Mouse (Mus musculus): ENCODE data around the gene Prdx6b. TPM values are rescaled to one million over a fixed set of nuclear protein-coding genes. Genes with fewer than 3 reads are reported as not detected.

Prdx6b gene
- polyA plus RNA-seq, 1 experiment from 2014 or later = not detected

- Histone ChIP-seq H3K27me3 (ENCODE audit: control insufficient read depth, insufficient read depth, low read length) (no peaks in the 10 kb centered on the region), H3K4me2 (ENCODE audit: low read depth, low read length) (no peak overlapping the region), H3K36me3 (ENCODE audit: control insufficient read depth, insufficient read depth, low read length) (no peaks in the 10 kb centered on the region), H3K4me1 (ENCODE audit: control insufficient read depth, insufficient read depth, low read length) (no peaks in the 10 kb centered on the region), H3K27ac (ENCODE audit: low read depth, low read length) (no peak overlapping the region), H3K9ac (replicated peaks; ENCODE audit: low read depth, low read length) (no peak overlapping the region), H3K9me3 (ENCODE audit: control insufficient read depth, low read length) (no peaks in the 10 kb centered on the region), H3K4me3 (ENCODE audit: low read depth, low read length) (no peak overlapping the region)
- ATAC-seq (ENCODE audit: low read depth) = no peak
- 54% methylated on average over 2 of the region's 2 CpGs for WGBS
These were observed 17.1 kb upstream of the Prdx6b start for GRCm38 (mm10) chr2:80275136-80275535.

GRCm38 (mm10) chr2:80282214-80282613 is 10.1 kb upstream of the Prdx6b start:
- H3K36me3 ChIP-seq (ENCODE audit: control insufficient read depth, insufficient read depth, low read length) = no peaks in the 10 kb centered on the region
- H3K27ac ChIP-seq (ENCODE audit: low read depth, low read length) = no peak overlapping the region
- no peaks in the 10 kb centered on the region for H3K9me3 ChIP-seq (ENCODE audit: control insufficient read depth, low read length)
- ATAC-seq (ENCODE audit: low read depth) = no peak
- H3K4me1 ChIP-seq (ENCODE audit: control insufficient read depth, insufficient read depth, low read length) = no peaks in the 10 kb centered on the region
- H3K27me3 ChIP-seq (ENCODE audit: control insufficient read depth, insufficient read depth, low read length) = no peaks in the 10 kb centered on the region
- 89% methylated on average over 2 of the region's 2 CpGs for WGBS
- no peak overlapping the region for H3K4me3 ChIP-seq (ENCODE audit: low read depth, low read length)
- no peak overlapping the region for H3K9ac ChIP-seq (replicated peaks; ENCODE audit: low read depth, low read length)
- no peak overlapping the region for H3K4me2 ChIP-seq (ENCODE audit: low read depth, low read length)

GRCm38 (mm10) chr2:80286397-80286796 is 5.9 kb upstream of the Prdx6b start:
- no peaks in the 10 kb centered on the region for H3K4me1 ChIP-seq (ENCODE audit: control insufficient read depth, insufficient read depth, low read length)
- no peaks in the 10 kb centered on the region for H3K9me3 ChIP-seq (ENCODE audit: control insufficient read depth, low read length)
- H3K4me2 ChIP-seq (ENCODE audit: low read depth, low read length) = no peak overlapping the region
- no peak overlapping the region for H3K4me3 ChIP-seq (ENCODE audit: low read depth, low read length)
- ATAC-seq (ENCODE audit: low read depth) = no peak
- H3K9ac ChIP-seq (replicated peaks; ENCODE audit: low read depth, low read length) = no peak overlapping the region
- H3K36me3 ChIP-seq (ENCODE audit: control insufficient read depth, insufficient read depth, low read length) = no peaks in the 10 kb centered on the region
- H3K27me3 ChIP-seq (ENCODE audit: control insufficient read depth, insufficient read depth, low read length) = no peaks in the 10 kb centered on the region
- 72% methylated on average over 4 of the region's 4 CpGs for WGBS
- H3K27ac ChIP-seq (ENCODE audit: low read depth, low read length) = no peak overlapping the region

GRCm38 (mm10) chr2:80298334-80298733 is 6.1 kb downstream of the Prdx6b start:
- Histone ChIP-seq H3K4me3 (ENCODE audit: low read depth, low read length) (no peak overlapping the region), H3K36me3 (ENCODE audit: control insufficient read depth, insufficient read depth, low read length) (no peaks in the 10 kb centered on the region), H3K27ac (ENCODE audit: low read depth, low read length) (no peak overlapping the region), H3K9me3 (ENCODE audit: control insufficient read depth, low read length) (no peaks in the 10 kb centered on the region), H3K4me1 (ENCODE audit: control insufficient read depth, insufficient read depth, low read length) (no peaks in the 10 kb centered on the region), H3K4me2 (ENCODE audit: low read depth, low read length) (no peak overlapping the region), H3K9ac (replicated peaks; ENCODE audit: low read depth, low read length) (no peak overlapping the region), H3K27me3 (ENCODE audit: control insufficient read depth, insufficient read depth, low read length) (no peaks in the 10 kb centered on the region)
- WGBS = 78% methylated on average over 3 of the region's 3 CpGs
- ATAC-seq (ENCODE audit: low read depth) = no peak

GRCm38 (mm10) chr2:80300806-80301205 is 8.5 kb downstream of the Prdx6b start:
- no peak for ATAC-seq (ENCODE audit: low read depth)
- H3K27ac ChIP-seq (ENCODE audit: low read depth, low read length) = no peak overlapping the region
- H3K27me3 ChIP-seq (ENCODE audit: control insufficient read depth, insufficient read depth, low read length) = no peaks in the 10 kb centered on the region
- H3K4me3 ChIP-seq (ENCODE audit: low read depth, low read length) = no peak overlapping the region
- H3K36me3 ChIP-seq (ENCODE audit: control insufficient read depth, insufficient read depth, low read length) = no peaks in the 10 kb centered on the region
- H3K4me2 ChIP-seq (ENCODE audit: low read depth, low read length) = no peak overlapping the region
- 68% methylated on average over 4 of the region's 4 CpGs for WGBS
- no peak overlapping the region for H3K9ac ChIP-seq (replicated peaks; ENCODE audit: low read depth, low read length)
- no peaks in the 10 kb centered on the region for H3K4me1 ChIP-seq (ENCODE audit: control insufficient read depth, insufficient read depth, low read length)
- H3K9me3 ChIP-seq (ENCODE audit: control insufficient read depth, low read length) = no peaks in the 10 kb centered on the region

- Histone ChIP-seq H3K4me1 (ENCODE audit: control insufficient read depth, insufficient read depth, low read length) (no peaks in the 10 kb centered on the region), H3K36me3 (ENCODE audit: control insufficient read depth, insufficient read depth, low read length) (no peaks in the 10 kb centered on the region), H3K4me2 (ENCODE audit: low read depth, low read length) (no peak overlapping the region), H3K27me3 (ENCODE audit: control insufficient read depth, insufficient read depth, low read length) (no peaks in the 10 kb centered on the region), H3K9ac (replicated peaks; ENCODE audit: low read depth, low read length) (no peak overlapping the region), H3K27ac (ENCODE audit: low read depth, low read length) (no peak overlapping the region), H3K9me3 (ENCODE audit: control insufficient read depth, low read length) (no peaks in the 10 kb centered on the region), H3K4me3 (ENCODE audit: low read depth, low read length) (no peak overlapping the region)
- ATAC-seq (ENCODE audit: low read depth) = no peak
- 97% methylated on average over 2 of the region's 2 CpGs for WGBS
These were observed 11.7 kb downstream of the Prdx6b start for GRCm38 (mm10) chr2:80303957-80304356.

GRCm38 (mm10) chr2:80307701-80308100 is 15.4 kb downstream of the Prdx6b start:
- 97% methylated on average over 3 of the region's 3 CpGs for WGBS
- H3K27ac ChIP-seq (ENCODE audit: low read depth, low read length) = no peak overlapping the region
- ATAC-seq (ENCODE audit: low read depth) = no peak
- H3K36me3 ChIP-seq (ENCODE audit: control insufficient read depth, insufficient read depth, low read length) = no peaks in the 10 kb centered on the region
- H3K9ac ChIP-seq (replicated peaks; ENCODE audit: low read depth, low read length) = no peak overlapping the region
- no peaks in the 10 kb centered on the region for H3K4me1 ChIP-seq (ENCODE audit: control insufficient read depth, insufficient read depth, low read length)
- no peak overlapping the region for H3K4me3 ChIP-seq (ENCODE audit: low read depth, low read length)
- H3K4me2 ChIP-seq (ENCODE audit: low read depth, low read length) = no peak overlapping the region
- H3K27me3 ChIP-seq (ENCODE audit: control insufficient read depth, insufficient read depth, low read length) = no peaks in the 10 kb centered on the region
- no peaks in the 10 kb centered on the region for H3K9me3 ChIP-seq (ENCODE audit: control insufficient read depth, low read length)

- no peak overlapping the region for H3K4me2 ChIP-seq (ENCODE audit: low read depth, low read length)
These were observed 17.5 kb downstream of the Prdx6b start for GRCm38 (mm10) chr2:80309775-80310174.

GRCm38 (mm10) chr2:80310772-80311171 is 18.5 kb downstream of the Prdx6b start:
- H3K4me1 ChIP-seq (ENCODE audit: control insufficient read depth, insufficient read depth, low read length) = peaks cover 3% of the 10 kb centered on the region; the same call in 1 of the 2 replicates
- no peak overlapping the region for H3K4me2 ChIP-seq (ENCODE audit: low read depth, low read length)
- H3K9me3 ChIP-seq (ENCODE audit: control insufficient read depth, low read length) = no peaks in the 10 kb centered on the region
- no peak for ATAC-seq (ENCODE audit: low read depth)
- H3K4me3 ChIP-seq (ENCODE audit: low read depth, low read length) = no peak overlapping the region
- no peak overlapping the region for H3K27ac ChIP-seq (ENCODE audit: low read depth, low read length)
- H3K36me3 ChIP-seq (ENCODE audit: control insufficient read depth, insufficient read depth, low read length) = no peaks in the 10 kb centered on the region
- no peak overlapping the region for H3K9ac ChIP-seq (replicated peaks; ENCODE audit: low read depth, low read length)
- no peaks in the 10 kb centered on the region for H3K27me3 ChIP-seq (ENCODE audit: control insufficient read depth, insufficient read depth, low read length)
- WGBS = 71% methylated on average over 4 of the region's 4 CpGs

More at GRCm38 (mm10) chr2:80309775-80310174, 17.5 kb downstream of the Prdx6b start:
- no peaks in the 10 kb centered on the region for H3K9me3 ChIP-seq (ENCODE audit: control insufficient read depth, low read length)
- no peak overlapping the region for H3K4me3 ChIP-seq (ENCODE audit: low read depth, low read length)
- no peak for ATAC-seq (ENCODE audit: low read depth)
- H3K27ac ChIP-seq (ENCODE audit: low read depth, low read length) = no peak overlapping the region
- H3K9ac ChIP-seq (replicated peaks; ENCODE audit: low read depth, low read length) = no peak overlapping the region
- peaks cover under 1% of the 10 kb centered on the region; the same call in 1 of the 2 replicates for H3K4me1 ChIP-seq (ENCODE audit: control insufficient read depth, insufficient read depth, low read length)
- 72% methylated on average over 4 of the region's 4 CpGs for WGBS
- H3K27me3 ChIP-seq (ENCODE audit: control insufficient read depth, insufficient read depth, low read length) = no peaks in the 10 kb centered on the region
- no peaks in the 10 kb centered on the region for H3K36me3 ChIP-seq (ENCODE audit: control insufficient read depth, insufficient read depth, low read length)

Measured in neural tube, embryonic 14.5 days (tissue).